Mouse (Mus musculus) adrenal gland (tissue): ENCODE measurements around the gene Cavin1.
"Not testable (repeated sequence)": the region's sequence is repeated elsewhere in the genome, so short reads cannot be mapped to it uniquely, and the experiment has no call there.

Experiments used
- intact Hi-C: fragments of 180-260 bp; cut with DNase I; formaldehyde crosslinking; loops from one replicate; pipeline ENCODE4 v1.15.1; 2025
- long read RNA-seq, 2 experiments: library from polyadenylated mRNA; unstranded; transcript quantifications; one replicate each; pipeline ENCODE4 v2.0.0; 2020; ENCODE audit warnings: borderline replicate concordance in 1 of 2; ENCODE audit not compliant: insufficient replicate concordance in 1 of 2

Cavin1 gene
- long read RNA-seq, experiment 1, partial matches to known transcripts: 0 of 17 reads
- long read RNA-seq, experiment 1, other reads (novel, unspliced or antisense): 17 of 17 reads
- long read RNA-seq, experiment 2, partial matches to known transcripts: 0 of 23 reads
- long read RNA-seq, experiment 2, other reads (novel, unspliced or antisense): 21 of 23 reads

DNA sequence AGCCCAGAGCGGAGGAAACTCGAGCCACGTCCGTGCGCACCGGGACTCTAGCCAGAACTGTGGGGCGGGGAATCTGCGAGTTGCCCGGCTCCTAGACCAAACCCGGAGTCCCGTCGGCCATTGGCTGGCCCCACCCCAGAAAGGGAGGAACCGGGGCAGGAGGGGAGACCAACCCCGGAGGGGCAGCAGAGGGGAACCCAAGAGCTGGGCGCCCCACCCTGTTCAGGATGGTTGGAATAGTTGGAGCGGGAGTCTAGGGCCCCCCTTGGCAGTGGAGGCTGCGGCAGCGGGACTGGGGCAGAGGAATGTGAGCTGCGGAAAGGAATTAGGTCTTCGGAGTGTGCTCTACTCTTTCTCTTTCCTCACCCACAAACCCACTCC is at the start of gene Cavin1:
Cavin1 (minus strand) TSS at position 331 of the 381 bp plus-strand sequence.
- intact Hi-C loops: no loop called here

DNA sequence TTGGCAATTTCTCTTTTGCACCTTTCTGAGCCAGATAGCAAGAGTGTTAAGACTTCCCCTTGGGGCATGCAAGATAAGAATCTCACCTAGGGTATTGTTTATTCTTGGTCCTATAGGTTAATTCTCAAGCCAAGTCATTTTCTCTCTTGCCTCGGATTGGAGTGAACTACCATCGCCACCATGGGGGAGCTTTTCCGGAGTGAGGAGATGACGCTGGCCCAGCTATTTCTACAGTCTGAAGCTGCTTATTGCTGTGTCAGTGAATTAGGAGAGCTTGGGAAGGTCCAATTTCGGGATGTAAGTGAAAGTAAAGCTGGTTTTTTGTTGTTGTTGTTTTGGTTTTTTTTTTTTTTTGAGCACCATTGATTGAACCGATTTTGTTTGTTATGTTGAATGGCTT is 41.0 kb upstream of the Cavin1 start:
- intact Hi-C loops: no loop called here

GRCm38 (mm10) chr11:101009888-101010784 is 39.4 kb upstream of the Cavin1 start:
- intact Hi-C loops: no loop called here

GRCm38 (mm10) chr11:101009046-101009887 is 38.6 kb upstream of the Cavin1 start, which contains the start of gene Atp6v0a1:
Gene Atp6v0a1, plus strand, starts transcription at chr11:101009452.
- intact Hi-C loops: no loop called here

- intact Hi-C loops: no loop called here
Measured at GRCm38 (mm10) chr11:101008206-101009045, 37.7 kb upstream of the Cavin1 start.

- intact Hi-C loops: no loop called here
Measured at GRCm38 (mm10) chr11:101003025-101003685, 32.5 kb upstream of the Cavin1 start.

GRCm38 (mm10) chr11:101001875-101002552 is 31.3 kb upstream of the Cavin1 start:
- intact Hi-C loops: not testable (repeated sequence)

- intact Hi-C loops: no loop called here
Measured at GRCm38 (mm10) chr11:100999254-100999653, 28.6 kb upstream of the Cavin1 start.

DNA sequence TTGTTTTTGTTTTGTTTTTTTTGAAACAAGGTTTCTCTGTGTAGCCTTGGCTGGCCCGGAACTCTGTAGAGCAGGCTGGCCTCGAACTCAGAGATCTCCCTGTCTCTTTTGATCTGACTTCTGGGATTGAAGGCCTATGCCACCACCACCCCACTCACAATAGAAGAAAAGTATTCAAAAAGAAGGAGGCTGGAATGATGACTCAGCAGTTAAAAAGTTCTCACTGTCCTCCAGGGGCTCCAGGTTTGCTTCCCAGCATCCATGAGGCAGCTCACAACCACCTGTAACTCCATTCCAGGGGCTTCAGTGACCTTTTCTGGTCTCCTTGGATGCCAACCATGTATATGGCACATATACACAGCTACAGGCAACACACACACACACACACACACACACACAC is 28.1 kb upstream of the Cavin1 start:
- intact Hi-C loops: no loop called here

- intact Hi-C loops: no loop called here
Measured at GRCm38 (mm10) chr11:100996501-100996900, 25.8 kb upstream of the Cavin1 start.

GRCm38 (mm10) chr11:100994655-100995054 is 24.0 kb upstream of the Cavin1 start:
- intact Hi-C loops: no loop called here

- intact Hi-C loops: no loop called here
Measured at GRCm38 (mm10) chr11:100994233-100994632, 23.5 kb upstream of the Cavin1 start.

DNA sequence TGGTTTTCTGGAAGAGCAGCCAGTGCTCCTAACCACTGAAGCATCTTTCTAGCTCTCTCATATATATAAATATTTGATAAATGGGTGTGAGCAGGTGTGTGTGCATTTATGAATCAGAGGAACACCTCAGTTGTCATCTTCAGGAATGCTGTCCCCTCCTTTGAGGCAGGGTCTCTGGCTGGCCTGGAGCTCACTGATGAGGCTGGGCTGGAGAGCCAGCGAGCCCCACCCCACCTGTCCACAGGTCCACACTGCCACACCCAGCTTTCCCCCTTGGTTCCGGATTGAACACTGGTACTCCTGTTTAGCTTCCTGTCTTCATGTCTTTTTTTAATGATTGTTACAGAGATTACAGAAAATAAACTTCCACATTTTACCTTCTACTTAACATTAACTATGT is 22.8 kb upstream of the Cavin1 start:
- intact Hi-C loops: no loop called here

DNA sequence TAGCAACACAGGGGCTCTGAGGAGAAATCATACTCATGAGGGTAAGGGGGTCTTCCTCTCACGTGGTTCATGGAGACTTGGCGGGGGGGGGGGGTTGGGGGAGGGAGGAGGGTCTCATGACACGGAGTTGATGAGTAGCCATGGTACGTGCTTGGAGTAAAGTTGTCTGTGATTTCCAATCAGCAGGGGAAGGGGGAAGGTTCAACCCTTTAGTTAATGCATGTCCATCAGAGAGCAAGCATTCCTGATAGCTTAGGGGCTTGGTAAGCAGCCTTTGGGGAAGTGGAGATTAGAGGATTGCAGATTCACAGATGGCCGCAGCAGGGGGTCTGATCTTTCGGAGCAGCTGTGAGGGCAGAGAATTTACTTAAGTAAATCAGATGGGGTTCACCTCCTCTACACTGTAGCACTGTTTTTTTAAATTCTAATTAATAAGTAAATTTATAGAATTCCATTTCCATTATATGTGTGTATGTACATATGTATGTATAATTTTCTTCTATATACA is 20.4 kb upstream of the Cavin1 start:
- intact Hi-C loops: no loop called here

DNA sequence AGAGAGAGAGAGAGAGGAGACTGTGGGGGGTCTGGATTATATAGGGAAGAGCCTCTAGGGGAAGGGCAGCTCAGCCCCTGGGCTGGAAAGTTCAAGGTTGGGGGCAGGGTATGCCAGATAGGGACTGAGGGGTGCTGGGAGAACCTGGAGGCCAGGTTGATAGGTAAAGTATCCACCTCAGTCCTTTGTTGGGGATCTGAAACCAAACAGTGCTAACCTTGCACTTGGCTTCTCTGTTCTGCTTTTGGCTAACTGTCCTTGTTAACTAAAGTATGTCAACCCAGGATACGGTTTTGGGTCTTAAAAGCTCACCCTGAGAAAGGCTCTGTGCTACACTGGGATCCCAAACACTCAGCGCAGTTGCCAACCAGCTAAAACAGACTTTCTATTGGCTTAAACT is 19.0 kb upstream of the Cavin1 start:
- intact Hi-C loops: loop anchor here (5.0 kb wide), 1 partner anchor 33 kb away; no protein-coding TSS in a partner anchor

- intact Hi-C loops: loop anchor here (5.0 kb wide), 1 partner anchor 34 kb away; no protein-coding TSS in a partner anchor
Measured at GRCm38 (mm10) chr11:100988674-100989073, 18.0 kb upstream of the Cavin1 start.

DNA sequence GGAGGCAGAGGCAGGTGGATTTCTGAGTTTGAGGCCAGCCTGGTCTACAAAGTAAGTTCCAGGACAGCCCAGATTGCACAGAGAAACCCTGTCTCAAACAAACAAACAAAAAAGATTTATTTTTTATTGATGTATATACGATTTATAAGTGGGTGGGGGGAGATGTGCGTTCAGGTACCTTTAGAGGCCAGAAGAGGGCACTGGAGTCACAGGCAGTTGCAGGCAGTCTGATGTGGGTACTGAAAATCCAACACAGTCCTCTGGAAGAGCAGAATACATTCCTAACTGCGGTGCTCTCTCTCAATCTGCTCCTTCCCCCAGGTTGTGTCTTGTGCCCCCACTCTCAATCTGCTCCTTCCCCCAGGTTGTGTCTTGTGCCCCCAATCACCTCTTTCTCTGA is 14.9 kb upstream of the Cavin1 start:
- intact Hi-C loops: loop anchor here (5.0 kb wide), 1 partner anchor 37 kb away; no protein-coding TSS in a partner anchor

- intact Hi-C loops: loop anchor here (2.0 to 5.0 kb wide), 2 partner anchors 75 to 199 kb away; no protein-coding TSS in a partner anchor
Measured at GRCm38 (mm10) chr11:100983778-100984131, 13.1 kb upstream of the Cavin1 start.

DNA sequence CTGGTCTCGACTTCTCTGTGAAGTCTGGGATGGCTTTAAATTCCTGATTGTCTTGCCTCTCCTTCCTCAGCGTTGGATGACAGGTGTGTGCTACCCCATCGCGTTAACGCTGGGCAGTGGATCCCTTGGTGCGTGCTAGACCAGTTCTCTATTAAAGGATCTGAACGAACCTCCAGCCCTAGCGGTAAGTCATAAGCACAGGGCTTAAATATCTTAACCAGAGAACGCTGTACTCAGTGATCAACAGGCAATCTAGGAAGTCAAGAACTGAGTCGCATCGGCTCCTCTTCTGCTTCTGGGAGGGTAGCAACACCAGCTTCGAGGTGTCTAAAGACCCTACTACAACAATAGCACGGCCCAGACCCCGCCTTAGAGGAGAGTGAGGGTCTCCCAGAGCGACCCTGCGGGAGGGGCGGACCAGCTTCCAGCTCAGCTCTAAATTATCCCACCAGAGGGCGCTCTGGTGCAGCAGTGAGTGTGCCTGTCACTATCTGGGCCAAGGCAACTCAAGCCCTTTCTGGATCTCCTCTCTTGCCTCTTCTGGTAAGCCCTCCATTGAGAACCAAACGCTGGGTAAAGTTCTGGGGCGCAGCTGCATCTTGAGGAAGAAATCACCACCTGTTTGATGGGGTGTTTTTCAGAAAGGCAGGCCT is 12.6 kb upstream of the Cavin1 start:
- intact Hi-C loops: loop anchor here (2.0 to 5.0 kb wide), 2 partner anchors 76 to 199 kb away; no protein-coding TSS in a partner anchor
